Mouse (Mus musculus): ENCODE measurements around the gene Cacng7.
A peak's percentile ranks its signal among the peaks of the same experiment; 100 is the strongest.

Gene Cacng7

GRCm38 (mm10) chr7:3302556-3303275 is 30.0 kb upstream of the Cacng7 start:
- peak; percentile 77 for DNase-seq (ENCODE audit: low read depth, low spot score)

GRCm38 (mm10) chr7:3303276-3303781 is 29.4 kb upstream of the Cacng7 start:
- peak; percentile 88 for DNase-seq (ENCODE audit: low read depth, low spot score)

- no peak for DNase-seq (ENCODE audit: low read depth, low spot score)
Observed at GRCm38 (mm10) chr7:3303789-3304188, 29.0 kb upstream of the Cacng7 start.

GRCm38 (mm10) chr7:3304298-3304697 is 28.5 kb upstream of the Cacng7 start:
- DNase-seq (ENCODE audit: low read depth, low spot score): peak; percentile 66

- no peak for DNase-seq (ENCODE audit: low read depth, low spot score)
Observed at GRCm38 (mm10) chr7:3306400-3306799, 26.4 kb upstream of the Cacng7 start.

- no peak for DNase-seq (ENCODE audit: low read depth, low spot score)
Observed at GRCm38 (mm10) chr7:3308646-3309045, 24.1 kb upstream of the Cacng7 start.

GRCm38 (mm10) chr7:3310233-3310632 is 22.5 kb upstream of the Cacng7 start:
- no peak for DNase-seq (ENCODE audit: low read depth, low spot score)

- DNase-seq (ENCODE audit: low read depth, low spot score): no peak
Observed at GRCm38 (mm10) chr7:3313571-3313970, 19.2 kb upstream of the Cacng7 start.

GRCm38 (mm10) chr7:3314121-3314520 is 18.6 kb upstream of the Cacng7 start:
- no peak for DNase-seq (ENCODE audit: low read depth, low spot score)

- DNase-seq (ENCODE audit: low read depth, low spot score): no peak
Observed at GRCm38 (mm10) chr7:3317704-3318103, 15.1 kb upstream of the Cacng7 start.

GRCm38 (mm10) chr7:3320856-3321255 is 11.9 kb upstream of the Cacng7 start:
- no peak for DNase-seq (ENCODE audit: low read depth, low spot score)

GRCm38 (mm10) chr7:3323826-3324225 is 8.9 kb upstream of the Cacng7 start:
- peak; percentile 33 for DNase-seq (ENCODE audit: low read depth, low spot score)

- DNase-seq (ENCODE audit: low read depth, low spot score): no peak
Observed at GRCm38 (mm10) chr7:3327961-3328360, 4.8 kb upstream of the Cacng7 start.

GRCm38 (mm10) chr7:3329776-3330546 is 2.8 kb upstream of the Cacng7 start:
- peak; percentile 90 for DNase-seq (ENCODE audit: low read depth, low spot score)

- no peak for DNase-seq (ENCODE audit: low read depth, low spot score)
Observed at GRCm38 (mm10) chr7:3331171-3331570, 1.6 kb upstream of the Cacng7 start.

- peak; percentile 97 for DNase-seq (ENCODE audit: low read depth, low spot score)
Observed at GRCm38 (mm10) chr7:3331581-3332223, 1.1 kb upstream of the Cacng7 start.

- peak; percentile 36 for DNase-seq (ENCODE audit: low read depth, low spot score)
Observed at GRCm38 (mm10) chr7:3332224-3332615, 535 bp upstream of the Cacng7 start.

GRCm38 (mm10) chr7:3333542-3333941 is 787 bp downstream of the Cacng7 start:
- peak; percentile 60 for DNase-seq (ENCODE audit: low read depth, low spot score)

GRCm38 (mm10) chr7:3336412-3336811 is 3.7 kb downstream of the Cacng7 start:
- no peak for DNase-seq (ENCODE audit: low read depth, low spot score)

- no peak for DNase-seq (ENCODE audit: low read depth, low spot score)
Observed at GRCm38 (mm10) chr7:3338286-3338935, 5.7 kb downstream of the Cacng7 start.

- DNase-seq (ENCODE audit: low read depth, low spot score): no peak
Observed at GRCm38 (mm10) chr7:3339010-3339409, 6.3 kb downstream of the Cacng7 start.

- DNase-seq (ENCODE audit: low read depth, low spot score): no peak
Observed at GRCm38 (mm10) chr7:3343861-3344260, 11.1 kb downstream of the Cacng7 start.

Measured in brain, adult 2 months (tissue).